Mouse (Mus musculus) Muller cell, postnatal 12 days (primary cell): ENCODE measurements around the gene Kansl1l.
"Not testable (repeated sequence)": the region's sequence is repeated elsewhere in the genome, so short reads cannot be mapped to it uniquely, and the experiment has no call there.

Experiments
- DNase-seq: peaks from one replicate; pipeline ENCODE4 v3.0.0-alpha.2; 2015; ENCODE audit errors: inconsistent ontology term

The Kansl1l gene

DNA sequence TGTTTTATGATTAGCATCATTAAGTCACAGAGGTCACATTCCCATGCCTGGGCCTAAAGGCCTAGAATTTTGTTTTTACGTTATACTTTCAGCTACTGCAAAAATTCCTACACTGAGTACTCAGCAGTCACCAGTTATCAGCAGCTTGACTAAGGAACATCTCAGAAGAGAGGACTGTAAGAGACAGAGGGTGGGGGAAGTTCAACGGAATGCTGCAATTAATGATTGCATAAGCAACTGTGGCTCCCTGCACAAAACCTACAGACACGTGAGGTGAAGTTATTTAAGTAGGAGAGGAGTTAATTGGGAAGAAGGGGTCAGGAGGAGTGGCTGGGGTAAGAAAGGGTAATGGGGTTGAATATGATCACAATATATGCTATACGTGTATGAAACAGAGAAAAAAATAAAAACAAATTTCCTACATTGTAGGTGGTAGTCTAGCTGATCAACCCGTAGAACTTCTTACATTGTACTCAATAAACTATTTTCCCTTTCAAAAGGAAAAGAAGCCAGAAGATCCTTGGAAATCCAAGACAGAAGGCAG lies 117.1 kb downstream of the Kansl1l start:
- DNase-seq = no peak

- not testable (repeated sequence) for DNase-seq
Observed at GRCm38 (mm10) chr1:66699630-66700029, 117.7 kb downstream of the Kansl1l start.

GRCm38 (mm10) chr1:66695296-66695695 lies 122.1 kb downstream of the Kansl1l start:
- no peak for DNase-seq

- no peak for DNase-seq
Observed at GRCm38 (mm10) chr1:66694266-66694665, 123.1 kb downstream of the Kansl1l start.

- peak; percentile 35 for DNase-seq
Observed at GRCm38 (mm10) chr1:66692780-66693392, 124.5 kb downstream of the Kansl1l start.

DNA sequence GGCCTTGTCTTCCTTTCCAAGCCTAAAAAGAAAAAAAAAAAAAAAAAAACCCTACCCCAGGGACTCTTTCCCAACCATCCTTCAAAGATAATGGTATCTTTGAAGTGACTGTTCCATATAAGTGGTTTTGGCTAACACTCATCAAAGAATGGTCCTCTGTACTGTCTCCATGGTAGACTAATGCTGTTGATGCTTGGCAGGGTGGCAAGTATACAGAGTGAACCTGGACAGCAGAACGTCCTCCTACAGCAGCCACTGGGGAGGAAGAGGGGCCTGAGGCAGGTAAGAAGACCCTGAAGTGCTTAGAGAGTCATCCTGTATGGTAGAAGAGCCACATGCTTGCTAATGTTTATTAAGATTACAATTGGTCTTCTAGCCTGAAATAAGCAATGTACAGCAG lies 125.1 kb downstream of the Kansl1l start:
- no peak for DNase-seq

DNA sequence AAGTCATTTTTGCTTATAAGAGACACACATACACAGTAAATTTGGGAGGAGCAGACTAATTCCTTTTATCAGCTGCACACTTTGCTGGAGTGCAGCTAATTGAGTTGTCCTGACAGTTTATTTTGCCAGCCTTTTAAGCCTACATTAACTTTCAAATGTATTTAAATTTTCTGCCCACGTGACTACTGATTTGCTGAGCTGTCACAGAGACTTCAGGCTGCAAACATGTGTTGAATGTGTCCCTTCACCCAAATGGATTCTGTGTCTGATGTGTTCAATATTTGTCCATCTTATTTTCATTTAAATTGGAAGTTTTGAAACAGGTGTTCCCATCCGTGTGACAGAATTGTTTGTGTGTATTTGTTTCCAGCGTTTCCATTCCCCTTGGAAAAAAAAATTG lies 125.6 kb downstream of the Kansl1l start:
- no peak for DNase-seq

DNA sequence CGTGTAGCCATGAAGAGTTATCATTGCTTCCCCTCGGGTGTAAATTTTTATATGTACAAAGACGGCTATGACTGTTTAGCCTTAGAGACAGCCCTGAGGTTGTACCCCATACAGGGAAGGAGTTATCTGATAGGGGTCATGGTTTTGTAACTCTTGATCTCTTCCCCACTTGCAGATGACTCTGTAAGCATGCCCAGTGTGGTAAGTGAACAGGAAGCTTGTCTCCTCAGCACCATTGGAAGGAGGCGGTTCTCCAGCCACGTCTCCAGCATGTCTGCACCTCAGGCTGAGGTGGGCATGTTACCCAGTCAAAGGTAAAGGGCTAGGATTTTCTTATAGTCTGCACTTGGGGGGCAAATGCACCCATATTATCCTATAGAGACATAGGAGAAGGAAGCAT lies 134.4 kb downstream of the Kansl1l start:
- DNase-seq = no peak

DNA sequence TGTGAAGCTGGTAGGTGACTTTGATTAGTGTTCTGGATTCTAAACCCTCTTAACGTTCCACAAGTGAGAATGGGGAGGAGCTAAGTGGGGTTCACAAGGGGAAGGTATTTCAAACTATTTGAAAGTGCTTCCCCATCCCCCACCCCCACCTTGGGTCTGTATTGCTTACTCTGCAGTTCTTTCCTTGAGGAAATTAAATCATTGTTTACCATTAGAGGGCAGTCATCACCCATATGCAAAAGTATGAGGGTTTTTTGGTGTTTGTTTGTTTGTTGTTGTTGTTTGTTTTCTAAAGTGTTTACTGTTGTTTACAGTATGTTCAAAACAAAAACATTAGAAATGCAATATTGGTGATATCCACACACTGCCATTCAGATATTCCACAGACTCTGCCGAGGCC lies 138.7 kb downstream of the Kansl1l start:
- DNase-seq = peak; percentile 26

GRCm38 (mm10) chr1:66677928-66678327 lies 139.4 kb downstream of the Kansl1l start:
- DNase-seq = no peak

- no peak for DNase-seq
Observed at GRCm38 (mm10) chr1:66672812-66673211, 144.6 kb downstream of the Kansl1l start.

GRCm38 (mm10) chr1:66671475-66671874 lies 145.9 kb downstream of the Kansl1l start:
- no peak for DNase-seq
